ENCODE assay signal across 10 mouse cellular contexts in genomic region chr9:66708816-66709555, GRCm38 (mm10). TPM values are rescaled to one million over a fixed set of nuclear protein-coding genes. Genes with fewer than 3 reads are reported as not detected.
DNase-seq lines count a peak whose midpoint lies in the region; ATAC-seq lines count a peak whose summit lies in the region.
"Had no signal": no experiment of that assay in that cellular context is flagged by ENCODE, and none has a peak within 500 bp of the region (broad histone marks: within the 10 kb centered on the region; RNA-seq: fewer than 3 reads in every experiment).

No protein-coding gene starts in this region.

- no peak overlapping the region for H3K27ac ChIP-seq in intestine, embryonic 16.5 days (ENCODE audit: low read length)
- H3K27ac ChIP-seq in intestine, embryonic 15.5 days, result no peak overlapping the region
- H3K27ac ChIP-seq in embryonic facial prominence, embryonic 14.5 days (replicated peaks; ENCODE audit: low read depth, low read length), result peak overlapping the region; percentile 22; the same call in 1 of the 2 replicates

- no peaks in the 10 kb centered on the region for H3K36me3 ChIP-seq in intestine, embryonic 16.5 days (ENCODE audit: control insufficient read depth, insufficient read depth, low read length)
- H3K36me3 ChIP-seq in intestine, embryonic 15.5 days, result no peaks in the 10 kb centered on the region
- H3K36me3 ChIP-seq in embryonic facial prominence, embryonic 14.5 days (ENCODE audit: control insufficient read depth, insufficient read depth, low read length), result no peaks in the 10 kb centered on the region

- no peak for ATAC-seq in intestine, embryonic 16.5 days
- ATAC-seq in intestine, embryonic 15.5 days, result no peak
- ATAC-seq in embryonic facial prominence, embryonic 14.5 days (ENCODE audit: low read depth), result peak; percentile 64
- ATAC-seq in activated CD4-positive, CD25-positive, alpha-beta regulatory T cell, adult 4 months, result no peak

- peak; percentile 13 to 45 for DNase-seq in adrenal gland, adult (ENCODE audit: inconsistent age in 2 of 2, low spot score in 1 of 2)
- DNase-seq in adrenal gland, adult 18-20 months (ENCODE audit: low spot score in 2 of 2), result no peak
- peak; percentile 68 for DNase-seq in embryonic facial prominence, embryonic 14.5 days (ENCODE audit: low spot score)
- DNase-seq in kidney, postnatal 36 days, result peak; percentile 65 to 70
- no peak for DNase-seq in cerebellum, adult 9-11 months
- DNase-seq: right cerebral cortex, postnatal 4 days had no signal

- peak overlapping the region; percentile 7; the same call in 1 of the 2 replicates for H3K9ac ChIP-seq in intestine, embryonic 16.5 days (ENCODE audit: low read depth, low read length)
- H3K9ac ChIP-seq in intestine, embryonic 15.5 days, result no peak overlapping the region
- no peak overlapping the region; the same call in 1 of the 2 replicates for H3K9ac ChIP-seq in embryonic facial prominence, embryonic 14.5 days (ENCODE audit: low read depth, low read length)

- no peak overlapping the region for H3K4me3 ChIP-seq in intestine, embryonic 16.5 days (ENCODE audit: low read length)
- no peak overlapping the region for H3K4me3 ChIP-seq in intestine, embryonic 15.5 days (replicated peaks)
- no peak overlapping the region for H3K4me3 ChIP-seq in embryonic facial prominence, embryonic 14.5 days (ENCODE audit: low read depth, low read length)
- H3K4me3 ChIP-seq: erythroblast, embryonic 14.5 days had no signal

- H3K9me3 ChIP-seq in intestine, embryonic 16.5 days (ENCODE audit: control insufficient read depth, low read length), result no peaks in the 10 kb centered on the region
- no peaks in the 10 kb centered on the region for H3K9me3 ChIP-seq in intestine, embryonic 15.5 days
- no peaks in the 10 kb centered on the region for H3K9me3 ChIP-seq in embryonic facial prominence, embryonic 14.5 days (ENCODE audit: control insufficient read depth, low read length)

- H3K27me3 ChIP-seq in intestine, embryonic 16.5 days (replicated peaks; ENCODE audit: control insufficient read depth, insufficient read depth, low read length), result no peaks in the 10 kb centered on the region
- no peaks in the 10 kb centered on the region for H3K27me3 ChIP-seq in intestine, embryonic 15.5 days (replicated peaks)
- H3K27me3 ChIP-seq in embryonic facial prominence, embryonic 14.5 days (replicated peaks; ENCODE audit: control insufficient read depth, insufficient read depth, low read length), result no peaks in the 10 kb centered on the region

- peaks cover 5% of the 10 kb centered on the region; the same call in 1 of the 2 replicates for H3K4me1 ChIP-seq in intestine, embryonic 16.5 days (ENCODE audit: control insufficient read depth, insufficient read depth, low read length)
- H3K4me1 ChIP-seq in intestine, embryonic 15.5 days (replicated peaks), result peaks cover 13% of the 10 kb centered on the region
- peaks cover 30% of the 10 kb centered on the region for H3K4me1 ChIP-seq in embryonic facial prominence, embryonic 14.5 days (ENCODE audit: control insufficient read depth, insufficient read depth, low read length)

- H3K4me2 ChIP-seq in intestine, embryonic 16.5 days (ENCODE audit: low read depth, low read length), result no peak overlapping the region
- H3K4me2 ChIP-seq in intestine, embryonic 15.5 days (replicated peaks), result no peak overlapping the region
- H3K4me2 ChIP-seq in embryonic facial prominence, embryonic 14.5 days (ENCODE audit: low read depth, low read length), result no peak overlapping the region

- WGBS in intestine, embryonic 16.5 days, result 62% methylated on average over 12 of the region's 12 CpGs
- 57% methylated on average over 12 of the region's 12 CpGs for whole genome bisulfite sequencing in intestine, embryonic 15.5 days
- 38% methylated on average over 12 of the region's 12 CpGs for WGBS in embryonic facial prominence, embryonic 14.5 days

RNA-seq across cellular contexts. Expression of gene Car12, which starts 4.5 kb away (rescaled TPM):
- under 1 TPM; 0.43 to 0.93 TPM for total RNA-seq in adrenal gland, adult 18-20 months (2021)
- polyA plus RNA-seq in intestine, embryonic 16.5 days (2015; fragmentation: Nextera tagmentation; extraction: Ambion mirVana), result 5.4 and 6.2 TPM in 2 replicates
- 4.4 and 5.2 TPM in 2 replicates for polyA plus RNA-seq in intestine, embryonic 15.5 days (2015; fragmentation: Nextera tagmentation; extraction: Ambion mirVana)
- 7.7 and 10.3 TPM in 2 replicates for polyA plus RNA-seq in embryonic facial prominence, embryonic 14.5 days (2014; fragmentation: Nextera tagmentation; extraction: Ambion mirVana)
- 10 to 100 TPM in 1 of 2 experiments, 1 to 10 TPM in 1; 9.0 to 11.3 TPM for polyA plus RNA-seq in activated CD4-positive, CD25-positive, alpha-beta regulatory T cell, adult 4 months (2017; shearing (Covaris generic))
- polyA plus RNA-seq: erythroblast, embryonic 14.5 days had no signal

Comparison
In these comparisons a context has a peak if more than half of its experiments do, and no peak if none do; other contexts are left out.
1. DNase-seq: peak in adrenal gland, adult (2 of 2), embryonic facial prominence, embryonic 14.5 days (single experiment) and kidney, postnatal 36 days (2 of 2); none in adrenal gland, adult 18-20 months (0 of 2) and cerebellum, adult 9-11 months (single experiment).